Mouse (Mus musculus): Measurements from ENCODE around the gene Hlx.

- TF ChIP-seq ZNF384 (IDR thresholded peaks at IDR 0.05; ENCODE audit: low read depth, low read length), result no peak
- TF ChIP-seq HCFC1 (IDR thresholded peaks at IDR 0.05; ENCODE audit: borderline replicate concordance, insufficient read depth, low read length), result no peak
- TF ChIP-seq CHD2 (IDR thresholded peaks at IDR 0.05; ENCODE audit: low read depth, low read length), result no peak
- no peak for TF ChIP-seq ZC3H11A (IDR thresholded peaks at IDR 0.05; ENCODE audit: borderline replicate concordance, low read depth, low read length)
Measured at GRCm38 (mm10) chr1:184716117-184716516, 16.3 kb downstream of the Hlx start.
